Mouse (Mus musculus): ENCODE data around the gene Ank3.

Gene Ank3

DNA sequence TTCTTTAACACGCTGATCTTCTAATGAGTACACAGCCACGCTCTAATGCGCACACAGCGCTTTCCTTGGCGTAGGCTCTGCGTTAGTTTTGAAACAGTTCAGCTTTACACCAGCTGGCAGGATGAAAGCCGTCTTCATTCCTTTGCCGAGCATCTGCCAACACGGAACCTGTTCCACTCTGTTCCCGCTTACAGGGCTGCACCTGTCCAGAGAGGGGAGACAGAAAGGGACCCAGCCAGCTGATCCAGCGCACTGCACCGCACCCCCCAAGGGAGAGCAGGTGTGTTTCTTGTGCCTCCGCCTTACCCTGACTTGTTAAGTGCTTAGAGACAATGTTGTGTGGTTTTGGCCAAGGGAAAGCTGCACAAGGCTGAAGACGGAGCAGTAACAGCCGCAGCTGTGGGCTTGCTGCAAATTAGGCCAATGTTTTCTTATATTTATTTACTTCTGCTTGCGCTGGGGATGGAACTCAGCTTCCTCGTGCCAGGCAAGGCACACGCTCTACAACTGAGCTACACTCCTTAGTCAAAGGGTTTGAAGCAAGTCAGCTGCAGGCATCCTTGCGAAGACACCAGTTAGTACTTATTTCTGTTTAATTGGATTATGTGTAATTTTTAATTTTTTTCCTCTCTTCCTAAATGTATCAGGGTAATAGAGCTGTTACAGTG, 661.6 kb downstream of the Ank3 start:
- 28% methylated on average over 19 of the region's 19 CpGs for WGBS

GRCm38 (mm10) chr10:70060689-70061081, 662.1 kb downstream of the Ank3 start:
- 20% methylated on average over 10 of the region's 10 CpGs for WGBS

GRCm38 (mm10) chr10:70063881-70064555, 665.4 kb downstream of the Ank3 start:
- WGBS: 52% methylated on average over 6 of the region's 6 CpGs

DNA sequence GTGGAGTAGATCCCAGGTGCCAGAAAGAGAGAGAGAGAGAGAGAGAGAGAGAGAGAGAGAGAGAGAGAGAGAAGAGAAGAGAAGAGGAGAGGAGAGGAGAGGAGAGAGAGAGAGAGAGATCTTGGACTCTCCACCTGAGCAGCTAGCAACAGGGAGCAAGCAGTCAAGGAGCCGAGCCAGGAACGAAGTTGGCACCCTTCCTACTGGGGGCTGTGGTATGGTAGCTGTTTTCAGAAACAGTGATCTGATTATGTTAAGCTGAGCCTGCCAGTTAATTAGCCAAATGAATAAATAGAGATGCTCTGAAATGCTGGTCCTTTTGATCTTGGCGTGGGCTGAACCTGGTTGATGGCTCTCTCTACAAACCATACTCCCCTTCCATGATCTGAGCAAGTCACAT, 666.6 kb downstream of the Ank3 start:
- 44% methylated on average over 3 of the region's 3 CpGs for WGBS

GRCm38 (mm10) chr10:70066497-70067168, 668.1 kb downstream of the Ank3 start:
- 68% methylated on average over 8 of the region's 8 CpGs for WGBS

GRCm38 (mm10) chr10:70067169-70068115, 668.9 kb downstream of the Ank3 start:
- WGBS: 71% methylated on average over 6 of the region's 6 CpGs

DNA sequence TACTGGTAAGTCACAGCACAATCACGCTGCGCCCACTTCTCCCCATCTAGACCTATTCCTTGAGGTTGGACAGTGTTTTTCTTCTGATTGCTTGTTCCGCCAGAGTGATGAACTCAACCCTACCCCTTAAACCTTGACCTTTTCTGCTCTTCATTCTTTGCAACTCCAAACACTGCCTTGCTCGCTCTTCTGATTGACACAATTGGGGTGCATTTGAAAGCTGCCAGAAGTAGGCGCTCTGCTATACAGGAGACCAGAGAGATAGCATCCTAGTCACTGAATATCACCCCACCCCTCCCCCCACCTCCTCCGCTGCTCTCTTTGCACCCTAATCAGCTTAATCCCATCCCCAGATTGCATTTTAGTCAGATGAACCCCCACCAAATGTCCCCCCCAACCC, 670.7 kb downstream of the Ank3 start:
- WGBS: 66% methylated on average over 6 of the region's 6 CpGs

GRCm38 (mm10) chr10:70071334-70071733, 672.8 kb downstream of the Ank3 start:
- 54% methylated on average over 4 of the region's 4 CpGs for WGBS

All from cerebral cortex, adult 2 months (tissue).